Mouse (Mus musculus) lung, postnatal 0 days (tissue): ENCODE data around the gene Ubr7. TPM values are rescaled to one million over a fixed set of nuclear protein-coding genes. Genes with fewer than 3 reads are reported as not detected.

Source experiments
- ATAC-seq: fragments of 200-750 bp; cut with Nextera tagmentation; 2 replicates; pipeline ENCODE4 v1.8.0; 2017; ENCODE audit warnings: moderate library complexity
- DNase-seq: peaks from one replicate; pipeline ENCODE4 v3.0.0-alpha.2; 2016; ENCODE audit warnings: low spot score
- H3K27ac ChIP-seq: fragments of 300-500 bp; sonication (generic); 2 replicates; pipeline ENCODE4 v1.5.1; 2014; ENCODE audit warnings: antibody characterized with exemption, mild to moderate bottlenecking, low read length, mixed read lengths
- H3K27me3 ChIP-seq: fragments of 300-500 bp; sonication (generic); replicated peaks from 2 replicates; pipeline ENCODE4 v1.6.1; 2014; ENCODE audit warnings: low read length, mixed read lengths; ENCODE audit not compliant: insufficient read depth
- H3K36me3 ChIP-seq: fragments of 300-500 bp; sonication (generic); 2 replicates; pipeline ENCODE4 v1.6.1; 2014; ENCODE audit warnings: low read length, mixed read lengths; ENCODE audit not compliant: insufficient read depth
- H3K4me1 ChIP-seq: fragments of 300-500 bp; sonication (generic); 2 replicates; pipeline ENCODE4 v1.6.1; 2014; ENCODE audit warnings: antibody characterized with exemption, low read depth, low read length, mixed read lengths; ENCODE audit not compliant: insufficient read depth
- H3K4me2 ChIP-seq: fragments of 300-500 bp; sonication (generic); replicated peaks from 2 replicates; pipeline ENCODE4 v1.6.1; 2014; ENCODE audit warnings: low read depth, mild to moderate bottlenecking, low read length, moderate library complexity, mixed read lengths
- H3K4me3 ChIP-seq: fragments of 300-500 bp; sonication (generic); 2 replicates; pipeline ENCODE4 v1.5.1; 2014; ENCODE audit warnings: low read depth, low read length
- H3K9ac ChIP-seq: fragments of 300-500 bp; sonication (generic); replicated peaks from 2 replicates; pipeline ENCODE4 v1.6.1; 2014; ENCODE audit warnings: low read depth, mild to moderate bottlenecking
- H3K9me3 ChIP-seq: fragments of 300-500 bp; sonication (generic); 2 replicates; pipeline ENCODE4 v1.6.1; 2016; ENCODE audit warnings: low read length, mixed read lengths
- CTCF ChIP-seq: IDR thresholded peaks from 2 replicates; pipeline ENCODE4 v1.5.1; 2016; ENCODE audit warnings: antibody characterized with exemption, mild to moderate bottlenecking
- EP300 ChIP-seq: IDR thresholded peaks from 2 replicates; pipeline ENCODE4 v1.6.1; 2016; ENCODE audit warnings: antibody characterized with exemption, mild to moderate bottlenecking, control low read depth
- WGBS: fragments of 180-500 bp; shearing (Covaris S2); extraction: QIAGEN DNeasy Blood & Tissue Kit; methylation state at CpG from one replicate; pipeline ENCODE4 v1.1.7; 2014; 5-methylcytosine and 5-hydroxymethylcytosine counted together
- polyA plus RNA-seq: library from polyadenylated mRNA; unstranded; fragments of >200 nt; fragmentation: Nextera tagmentation; extraction: Ambion mirVana; gene quantifications from 2 replicates; pipeline ENCODE4 v1.2.1, GENCODE M21; 2015

The Ubr7 gene
- polyA plus RNA-seq, 1 experiment from 2014 or later: 23.1 TPM

GRCm38 (mm10) chr12:102784899-102785592 is 27.3 kb downstream of the Ubr7 start:
- Histone ChIP-seq H3K9ac (no peak overlapping the region), H3K4me3 (no peak overlapping the region), H3K4me1 (no peaks in the 10 kb centered on the region), H3K9me3 (no peaks in the 10 kb centered on the region), H3K36me3 (peaks cover 20% of the 10 kb centered on the region; the same call in 1 of the 2 replicates), H3K4me2 (no peak overlapping the region), H3K27me3 (no peaks in the 10 kb centered on the region), H3K27ac (no peak overlapping the region)
- no peak for DNase-seq
- WGBS: 80% methylated on average over 19 of the region's 19 CpGs
- TF ChIP-seq EP300: no peak
- TF ChIP-seq CTCF: no peak
- ATAC-seq: no peak

- H3K36me3 ChIP-seq: peaks cover 25% of the 10 kb centered on the region; the same call in 1 of the 2 replicates
- no peak for DNase-seq
- no peak for ATAC-seq
- TF ChIP-seq CTCF (no peak), EP300 (no peak)
- H3K27ac ChIP-seq: no peak overlapping the region
- WGBS: 83% methylated on average over 5 of the region's 5 CpGs
- H3K4me1 ChIP-seq: no peaks in the 10 kb centered on the region
- H3K9ac ChIP-seq: no peak overlapping the region
- no peaks in the 10 kb centered on the region for H3K27me3 ChIP-seq
- H3K4me2 ChIP-seq: no peak overlapping the region
- H3K4me3 ChIP-seq: no peak overlapping the region
- no peaks in the 10 kb centered on the region for H3K9me3 ChIP-seq
These were observed 27.8 kb downstream of the Ubr7 start for GRCm38 (mm10) chr12:102785593-102785985.

GRCm38 (mm10) chr12:102787927-102788326 is 30.2 kb downstream of the Ubr7 start:
- no peak for ATAC-seq
- WGBS: 82% methylated on average over 7 of the region's 7 CpGs
- H3K9me3 ChIP-seq: no peaks in the 10 kb centered on the region
- DNase-seq: no peak
- H3K36me3 ChIP-seq: peaks cover 39% of the 10 kb centered on the region; the same call in 1 of the 2 replicates
- H3K4me1 ChIP-seq: no peaks in the 10 kb centered on the region
- H3K27me3 ChIP-seq: no peaks in the 10 kb centered on the region
- no peak overlapping the region for H3K4me2 ChIP-seq
- no peak for TF ChIP-seq EP300
- no peak overlapping the region for H3K4me3 ChIP-seq
- H3K27ac ChIP-seq: no peak overlapping the region
- H3K9ac ChIP-seq: no peak overlapping the region

- DNase-seq (no peak), ATAC-seq (no peak)
- H3K27me3 ChIP-seq: no peaks in the 10 kb centered on the region
- 80% methylated on average over 2 of the region's 2 CpGs for WGBS
- H3K9ac ChIP-seq: no peak overlapping the region
- H3K36me3 ChIP-seq: no peaks in the 10 kb centered on the region
- H3K4me3 ChIP-seq: no peak overlapping the region
- no peak overlapping the region for H3K4me2 ChIP-seq
- no peak overlapping the region for H3K27ac ChIP-seq
- no peak for TF ChIP-seq CTCF
- no peak for TF ChIP-seq EP300
- no peaks in the 10 kb centered on the region for H3K9me3 ChIP-seq
- no peaks in the 10 kb centered on the region for H3K4me1 ChIP-seq
These were observed 41.8 kb downstream of the Ubr7 start for GRCm38 (mm10) chr12:102799528-102799927.

- no peak for TF ChIP-seq CTCF
- TF ChIP-seq EP300: no peak
- no peak overlapping the region for H3K4me2 ChIP-seq
- no peak overlapping the region for H3K27ac ChIP-seq
- no peaks in the 10 kb centered on the region for H3K27me3 ChIP-seq
- H3K36me3 ChIP-seq: 0 out of 2 replicates have a peak, but pooled peaks cover 4% of the 10 kb centered on the region
- H3K4me3 ChIP-seq: no peak overlapping the region
- H3K9ac ChIP-seq: no peak overlapping the region
- no peak for ATAC-seq
- no peaks in the 10 kb centered on the region for H3K4me1 ChIP-seq
- DNase-seq: no peak
- WGBS: 72% methylated on average over 1 of the region's 1 CpGs
- H3K9me3 ChIP-seq: no peaks in the 10 kb centered on the region
These were observed 57.1 kb downstream of the Ubr7 start for GRCm38 (mm10) chr12:102814858-102815257.

GRCm38 (mm10) chr12:102826399-102826798 is 68.6 kb downstream of the Ubr7 start:
- TF ChIP-seq CTCF (no peak), EP300 (no peak)
- WGBS: 96% methylated on average over 1 of the region's 1 CpGs
- H3K27me3 ChIP-seq: no peaks in the 10 kb centered on the region

More at GRCm38 (mm10) chr12:102826399-102826798, 68.6 kb downstream of the Ubr7 start:
- no peaks in the 10 kb centered on the region for H3K36me3 ChIP-seq
- DNase-seq (no peak), ATAC-seq (no peak)
- H3K9ac ChIP-seq: no peak overlapping the region
- H3K27ac ChIP-seq: no peak overlapping the region
- H3K9me3 ChIP-seq: no peaks in the 10 kb centered on the region
- no peak overlapping the region for H3K4me3 ChIP-seq
- no peaks in the 10 kb centered on the region for H3K4me1 ChIP-seq
- H3K4me2 ChIP-seq: no peak overlapping the region
